Mouse (Mus musculus) cerebellum, adult 2 months (tissue): ENCODE results near the gene Atpif1. TPM values are rescaled to one million over a fixed set of nuclear protein-coding genes. Genes with fewer than 3 reads are reported as not detected.

Experiments used
- DNase-seq, 2 experiments: peaks; one replicate each; pipeline ENCODE4 v3.0.0; 2021
- H3K27ac ChIP-seq: fragments of 200-500 bp; 2 replicates; pipeline ENCODE4 v1.5.1; 2012; ENCODE audit warnings: low read length, control low read depth, inconsistent platforms; ENCODE audit not compliant: insufficient read depth
- H3K27me3 ChIP-seq: fragments of 200-500 bp; 2 replicates; pipeline ENCODE4 v1.6.1; 2012; ENCODE audit warnings: inconsistent platforms, mild to moderate bottlenecking, low read length, moderate library complexity; ENCODE audit not compliant: control insufficient read depth, insufficient read depth
- H3K4me1 ChIP-seq: fragments of 200-500 bp; 2 replicates; pipeline ENCODE4 v1.6.1; 2011; ENCODE audit warnings: low read length; ENCODE audit not compliant: control insufficient read depth, insufficient read depth
- H3K4me3 ChIP-seq: fragments of 200-500 bp; replicated peaks from 2 replicates; pipeline ENCODE3; 2011; ENCODE audit warnings: mild to moderate bottlenecking, low read depth, low read length, control low read depth; ENCODE audit not compliant: insufficient read depth
- CTCF ChIP-seq: fragments of 200-500 bp; IDR thresholded peaks from 2 replicates; pipeline ENCODE4 v1.5.1; 2011; ENCODE audit warnings: low read depth, mild to moderate bottlenecking, control low read depth, low read length, moderate library complexity, borderline replicate concordance; ENCODE audit not compliant: insufficient read depth
- POLR2A ChIP-seq: fragments of 200-500 bp; IDR thresholded peaks from 2 replicates; pipeline ENCODE4 v1.6.1; 2011; ENCODE audit warnings: low read length, control low read depth, borderline replicate concordance; ENCODE audit not compliant: insufficient read depth
- WGBS: fragments of 180-500 bp; shearing (Covaris S2); methylation state at CpG from one replicate; pipeline ENCODE4 v1.1.7; 2018; 5-methylcytosine and 5-hydroxymethylcytosine counted together
- polyA plus RNA-seq: library from polyadenylated mRNA; depleted of rRNA; stranded (reverse); fragments of >200 nt; gene quantifications from 2 replicates; pipeline ENCODE4 v1.2.3, GENCODE M21; 2012

The Atpif1 gene
- polyA plus RNA-seq, 1 experiment: 629 TPM

GRCm38 (mm10) chr4:132518066-132518465 is 15.4 kb downstream of the Atpif1 start:
- 82% methylated on average over 8 of the region's 8 CpGs for WGBS
- TF ChIP-seq POLR2A (no peak), CTCF (no peak)
- Histone ChIP-seq H3K4me1 (no peaks in the 10 kb centered on the region), H3K27me3 (no peaks in the 10 kb centered on the region), H3K27ac (no peak overlapping the region), H3K4me3 (no peak overlapping the region)
- no peak for DNase-seq

GRCm38 (mm10) chr4:132515369-132516155 is 17.9 kb downstream of the Atpif1 start:
- Histone ChIP-seq H3K4me3 (peak overlapping the region; percentile 74), H3K27ac (peak overlapping the region; percentile 49; the same call in 1 of the 2 replicates), H3K4me1 (no peaks in the 10 kb centered on the region), H3K27me3 (no peaks in the 10 kb centered on the region)
- DNase-seq: peak; percentile 83 to 93
- 18% methylated on average over 22 of the region's 22 CpGs for WGBS
- TF ChIP-seq CTCF (no peak), POLR2A (peak; percentile 59; the same call in 1 of the 2 replicates)

- Histone ChIP-seq H3K4me1 (no peaks in the 10 kb centered on the region), H3K4me3 (peak overlapping the region; percentile 74), H3K27ac (peak overlapping the region; percentile 49; the same call in 1 of the 2 replicates), H3K27me3 (no peaks in the 10 kb centered on the region)
- 1% methylated on average over 21 of the region's 21 CpGs for WGBS
- TF ChIP-seq POLR2A (no peak), CTCF (peak; percentile 76)
- DNase-seq: peak; percentile 82 to 87
Observed at GRCm38 (mm10) chr4:132514555-132515135, 18.8 kb downstream of the Atpif1 start.

GRCm38 (mm10) chr4:132513395-132514273 is 19.8 kb downstream of the Atpif1 start:
- no peak overlapping the region for H3K4me3 ChIP-seq
- TF ChIP-seq CTCF: no peak
- TF ChIP-seq POLR2A: no peak
- no peak overlapping the region for H3K27ac ChIP-seq
- no peaks in the 10 kb centered on the region for H3K27me3 ChIP-seq
- H3K4me1 ChIP-seq: no peaks in the 10 kb centered on the region
- WGBS: 44% methylated on average over 14 of the region's 14 CpGs
- no peak for DNase-seq

GRCm38 (mm10) chr4:132512080-132512479 is 21.4 kb downstream of the Atpif1 start:
- no peaks in the 10 kb centered on the region for H3K4me1 ChIP-seq
- no peak overlapping the region for H3K27ac ChIP-seq
- WGBS: 79% methylated on average over 3 of the region's 3 CpGs
- H3K4me3 ChIP-seq: no peak overlapping the region
- DNase-seq: no peak
- H3K27me3 ChIP-seq: no peaks in the 10 kb centered on the region
- TF ChIP-seq CTCF: no peak
- no peak for TF ChIP-seq POLR2A

GRCm38 (mm10) chr4:132510352-132510798 is 23.1 kb downstream of the Atpif1 start, which contains the start of gene Sesn2:
Sesn2 (minus strand) TSS chr4:132510501.
- DNase-seq: peak; percentile 96 to 98
- 1% methylated on average over 32 of the region's 32 CpGs for WGBS
- TF ChIP-seq CTCF (no peak), POLR2A (peak; percentile 88; the same call in 1 of the 2 replicates)
- 0 out of 2 replicates have a peak within 1 kb of the TSS, but pooled peaks have one; percentile 15 for H3K27ac ChIP-seq
- no peaks in the 10 kb centered on the region for H3K27me3 ChIP-seq
- H3K4me1 ChIP-seq: no peaks in the 10 kb centered on the region
- H3K4me3 ChIP-seq: peak within 1 kb of the TSS; percentile 83

GRCm38 (mm10) chr4:132509621-132510296 is 23.7 kb downstream of the Atpif1 start:
- peak in 1 of 2 experiments; percentile 58 for DNase-seq
- WGBS: under 1% methylated on average over 51 of the region's 52 CpGs

More at GRCm38 (mm10) chr4:132509621-132510296, 23.7 kb downstream of the Atpif1 start:
- TF ChIP-seq POLR2A (no peak), CTCF (no peak)
- Histone ChIP-seq H3K27me3 (no peaks in the 10 kb centered on the region), H3K27ac (0 out of 2 replicates have a peak overlapping the region, but pooled peaks have one; percentile 15), H3K4me3 (peak overlapping the region; percentile 83), H3K4me1 (no peaks in the 10 kb centered on the region)
